Mouse (Mus musculus) erythroblast, embryonic 14.5 days (primary cell): Measurements from ENCODE around the gene Fsip1.

Source experiments
- GATA1 ChIP-seq: IDR thresholded peaks from 2 replicates; pipeline ENCODE4 v1.6.1; 2012; ENCODE audit warnings: low read length, inconsistent platforms, mixed read lengths
- TAL1 ChIP-seq: IDR thresholded peaks from 3 replicates; pipeline ENCODE4 v1.6.1; 2012; ENCODE audit warnings: low read length, inconsistent platforms, mixed read lengths

DNA sequence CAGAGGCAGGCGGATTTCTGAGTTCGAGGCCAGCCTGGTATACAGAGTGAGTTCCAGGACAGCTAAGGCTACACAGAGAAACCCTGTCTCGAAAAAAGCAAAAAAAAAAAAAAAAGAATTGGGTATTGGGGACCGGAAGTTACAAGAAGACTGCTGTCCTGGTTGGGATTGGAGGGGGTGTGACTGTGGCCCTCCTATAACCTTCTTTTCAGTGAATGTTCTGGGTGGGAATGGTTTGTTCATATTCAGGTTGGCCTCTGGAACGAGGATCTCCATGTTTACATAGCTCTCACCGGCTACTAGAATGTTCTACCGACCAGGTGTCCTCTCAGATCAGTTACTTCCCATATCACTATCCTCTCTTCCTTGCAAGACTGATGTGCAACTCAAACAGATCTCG, 328 bp upstream of the Fsip1 start:
- no peak for TF ChIP-seq GATA1
- TF ChIP-seq TAL1 = no peak
